Mouse (Mus musculus) megakaryocyte, embryonic 14.5 days (primary cell): ENCODE measurements around the gene Dpp6. TPM values are rescaled to one million over a fixed set of nuclear protein-coding genes. Genes with fewer than 3 reads are reported as not detected.

Source experiments
- H3K27me3 ChIP-seq: replicated peaks from 2 replicates; pipeline ENCODE3; 2012; ENCODE audit warnings: inconsistent platforms
- H3K36me3 ChIP-seq: replicated peaks from 2 replicates; pipeline ENCODE3; 2012; ENCODE audit warnings: low read length, inconsistent platforms, mixed read lengths
- H3K4me1 ChIP-seq: 2 replicates; pipeline ENCODE4 v1.6.1; 2012; ENCODE audit warnings: inconsistent platforms
- H3K4me3 ChIP-seq: replicated peaks from 2 replicates; pipeline ENCODE3; 2012; ENCODE audit warnings: moderate library complexity, mild to moderate bottlenecking, inconsistent platforms
- H3K9me3 ChIP-seq: 2 replicates; pipeline ENCODE4 v1.6.1; 2012; ENCODE audit warnings: inconsistent platforms
- FLI1 ChIP-seq: IDR thresholded peaks from 2 replicates; pipeline ENCODE4 v1.6.1; 2012; ENCODE audit warnings: low read length, inconsistent platforms, mixed read lengths
- GATA1 ChIP-seq: IDR thresholded peaks from 3 replicates; pipeline ENCODE4 v1.6.1; 2012; ENCODE audit warnings: mixed read lengths, low read length, inconsistent platforms, borderline replicate concordance
- polyA plus RNA-seq: library from polyadenylated mRNA; stranded (reverse); fragments of >175 nt; gene quantifications from 2 replicates; pipeline ENCODE4 v1.2.3, GENCODE M21; 2012; ENCODE audit warnings: low replicate concordance; ENCODE audit not compliant: insufficient read depth

Dpp6 gene
- polyA plus RNA-seq, 1 experiment: 0.12 TPM

GRCm38 (mm10) chr5:27724460-27724859, 907.5 kb downstream of the Dpp6 start:
- Histone ChIP-seq H3K4me3 (no peak overlapping the region), H3K27me3 (peaks cover 5% of the 10 kb centered on the region), H3K4me1 (no peaks in the 10 kb centered on the region), H3K9me3 (peaks cover 5% of the 10 kb centered on the region), H3K36me3 (no peaks in the 10 kb centered on the region)
- TF ChIP-seq FLI1 (no peak), GATA1 (no peak)

- peaks cover 31% of the 10 kb centered on the region for H3K9me3 ChIP-seq
- H3K4me1 ChIP-seq: no peaks in the 10 kb centered on the region
- no peak overlapping the region for H3K4me3 ChIP-seq
- TF ChIP-seq FLI1 (no peak), GATA1 (no peak)
- H3K27me3 ChIP-seq: peaks cover 3% of the 10 kb centered on the region
- no peaks in the 10 kb centered on the region for H3K36me3 ChIP-seq
These were observed 913.7 kb downstream of the Dpp6 start for GRCm38 (mm10) chr5:27730666-27731065.

GRCm38 (mm10) chr5:27731392-27731791, 914.4 kb downstream of the Dpp6 start:
- no peaks in the 10 kb centered on the region for H3K36me3 ChIP-seq
- H3K4me3 ChIP-seq: no peak overlapping the region
- no peaks in the 10 kb centered on the region for H3K4me1 ChIP-seq
- peaks cover 31% of the 10 kb centered on the region for H3K9me3 ChIP-seq
- peaks cover 3% of the 10 kb centered on the region for H3K27me3 ChIP-seq
- TF ChIP-seq GATA1 (no peak), FLI1 (no peak)

GRCm38 (mm10) chr5:27732288-27732868, 915.4 kb downstream of the Dpp6 start:
- Histone ChIP-seq H3K4me1 (no peaks in the 10 kb centered on the region), H3K4me3 (no peak overlapping the region), H3K36me3 (no peaks in the 10 kb centered on the region), H3K27me3 (peaks cover 3% of the 10 kb centered on the region), H3K9me3 (peaks cover 31% of the 10 kb centered on the region)
- no peak for TF ChIP-seq FLI1
- TF ChIP-seq GATA1: no peak

- Histone ChIP-seq H3K9me3 (peaks cover 22% of the 10 kb centered on the region), H3K27me3 (no peaks in the 10 kb centered on the region), H3K4me1 (no peaks in the 10 kb centered on the region), H3K4me3 (no peak overlapping the region), H3K36me3 (peaks cover 25% of the 10 kb centered on the region)
- no peak for TF ChIP-seq FLI1
- TF ChIP-seq GATA1: no peak
These were observed 920.2 kb downstream of the Dpp6 start for GRCm38 (mm10) chr5:27737168-27737567.

GRCm38 (mm10) chr5:27739216-27739615, 922.2 kb downstream of the Dpp6 start:
- no peak for TF ChIP-seq FLI1
- TF ChIP-seq GATA1: no peak
- peaks cover 45% of the 10 kb centered on the region for H3K36me3 ChIP-seq
- no peak overlapping the region for H3K4me3 ChIP-seq

GRCm38 (mm10) chr5:27744944-27745343, 927.9 kb downstream of the Dpp6 start:
- H3K36me3 ChIP-seq: peaks cover 87% of the 10 kb centered on the region

More at GRCm38 (mm10) chr5:27739216-27739615, 922.2 kb downstream of the Dpp6 start:
- no peaks in the 10 kb centered on the region for H3K4me1 ChIP-seq
- no peaks in the 10 kb centered on the region for H3K27me3 ChIP-seq
- peaks cover 11% of the 10 kb centered on the region for H3K9me3 ChIP-seq

GRCm38 (mm10) chr5:27765780-27766179, 948.8 kb downstream of the Dpp6 start:
- no peak overlapping the region for H3K4me3 ChIP-seq
- H3K27me3 ChIP-seq: no peaks in the 10 kb centered on the region
- peaks cover 100% of the 10 kb centered on the region for H3K36me3 ChIP-seq
- no peaks in the 10 kb centered on the region for H3K9me3 ChIP-seq
- TF ChIP-seq FLI1 (no peak), GATA1 (no peak)
- peaks cover 18% of the 10 kb centered on the region; the same call in 1 of the 2 replicates for H3K4me1 ChIP-seq

More at GRCm38 (mm10) chr5:27744944-27745343, 927.9 kb downstream of the Dpp6 start:
- Histone ChIP-seq H3K4me1 (no peaks in the 10 kb centered on the region), H3K27me3 (no peaks in the 10 kb centered on the region), H3K4me3 (no peak overlapping the region), H3K9me3 (0 out of 2 replicates have a peak, but pooled peaks cover 3% of the 10 kb centered on the region)
- TF ChIP-seq GATA1: no peak
- TF ChIP-seq FLI1: no peak

GRCm38 (mm10) chr5:27767948-27768347, 950.9 kb downstream of the Dpp6 start:
- Histone ChIP-seq H3K27me3 (no peaks in the 10 kb centered on the region), H3K36me3 (peaks cover 99% of the 10 kb centered on the region), H3K4me1 (peaks cover 18% of the 10 kb centered on the region; the same call in 1 of the 2 replicates), H3K4me3 (no peak overlapping the region), H3K9me3 (no peaks in the 10 kb centered on the region)
- TF ChIP-seq FLI1 (no peak), GATA1 (no peak)
